Mouse (Mus musculus): ENCODE results near the gene Arpp21. TPM values are rescaled to one million over a fixed set of nuclear protein-coding genes. Genes with fewer than 3 reads are reported as not detected.
"Not testable (repeated sequence)": the region's sequence is repeated elsewhere in the genome, so short reads cannot be mapped to it uniquely, and the experiment has no call there.

Arpp21 gene
- total RNA-seq, 2 experiments from 2014 or later = 204 to 210 TPM

DNA sequence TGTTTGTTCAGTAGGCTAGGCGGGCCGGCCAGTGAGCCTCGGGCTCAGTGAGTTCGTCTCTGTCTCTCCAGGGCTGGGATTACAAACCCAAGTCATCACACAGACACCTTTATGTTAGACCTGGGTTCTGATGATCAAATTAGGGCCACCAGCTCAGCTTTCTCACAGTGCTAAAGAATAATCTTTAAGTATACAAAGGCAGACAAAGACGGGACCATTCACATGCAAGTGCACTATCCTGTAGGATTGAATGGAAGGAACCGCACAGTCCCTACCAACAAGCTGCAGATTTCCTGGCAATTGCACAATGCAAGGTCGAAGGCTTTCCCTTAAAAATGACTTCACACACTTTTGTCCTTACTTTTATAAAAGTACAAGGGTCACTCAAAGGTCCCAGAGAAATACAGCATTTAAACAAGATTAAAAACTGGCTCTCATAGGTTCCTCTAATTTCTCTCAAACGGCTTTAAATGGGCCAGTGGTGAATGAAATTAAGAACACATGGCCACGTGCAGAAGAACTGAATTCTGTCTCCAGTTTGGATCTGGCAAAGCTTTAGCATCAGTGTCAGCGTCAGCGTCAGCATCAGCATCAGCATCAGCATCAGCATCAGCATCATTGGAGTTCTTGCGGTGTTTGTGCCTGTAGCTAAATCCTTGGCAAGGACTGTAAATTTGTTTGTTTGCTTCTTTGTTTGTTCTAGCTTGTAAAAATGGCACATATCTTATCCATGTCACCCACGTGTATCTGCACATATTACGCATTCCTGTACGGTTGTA, 117.9 kb downstream of the Arpp21 start:
- DNase-seq (ENCODE audit: low spot score in 2 of 2) = no peak

DNA sequence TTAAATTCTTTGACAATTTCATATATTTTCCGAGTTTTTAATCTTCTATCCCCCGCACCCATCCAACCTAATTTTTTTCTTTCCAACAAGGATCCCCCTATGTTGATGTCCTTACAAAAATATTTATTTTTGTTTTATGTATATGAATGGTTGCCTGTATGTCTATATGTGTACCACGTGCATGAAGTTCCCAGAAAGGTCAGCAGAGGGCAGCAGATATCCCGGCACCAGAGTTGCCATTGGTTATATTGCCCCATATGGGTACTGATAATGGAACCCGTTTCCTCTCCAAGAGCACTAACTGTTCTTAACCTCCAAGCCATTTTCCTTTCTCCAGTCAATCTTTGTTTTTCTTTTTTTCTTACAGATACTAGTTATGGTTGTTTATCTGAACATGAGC, 124.1 kb downstream of the Arpp21 start:
- DNase-seq (ENCODE audit: low spot score in 2 of 2) = no peak

DNA sequence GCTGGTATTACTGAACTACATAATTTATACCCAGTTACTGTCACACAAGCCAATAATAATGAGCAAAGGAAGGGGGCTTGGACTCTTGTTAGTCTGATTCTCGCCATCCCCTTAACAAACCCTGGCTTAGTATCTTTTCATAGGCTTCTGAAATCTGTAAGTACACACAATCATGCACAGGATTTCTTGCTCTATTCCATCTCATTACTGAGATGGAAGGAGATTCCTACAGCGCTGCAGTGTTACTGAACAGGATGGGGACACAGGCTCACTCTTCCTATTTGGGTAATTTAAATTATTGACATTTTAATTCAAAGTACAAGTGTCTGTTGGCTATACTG, 132.9 kb downstream of the Arpp21 start:
- DNase-seq (ENCODE audit: low spot score in 2 of 2) = no peak

DNA sequence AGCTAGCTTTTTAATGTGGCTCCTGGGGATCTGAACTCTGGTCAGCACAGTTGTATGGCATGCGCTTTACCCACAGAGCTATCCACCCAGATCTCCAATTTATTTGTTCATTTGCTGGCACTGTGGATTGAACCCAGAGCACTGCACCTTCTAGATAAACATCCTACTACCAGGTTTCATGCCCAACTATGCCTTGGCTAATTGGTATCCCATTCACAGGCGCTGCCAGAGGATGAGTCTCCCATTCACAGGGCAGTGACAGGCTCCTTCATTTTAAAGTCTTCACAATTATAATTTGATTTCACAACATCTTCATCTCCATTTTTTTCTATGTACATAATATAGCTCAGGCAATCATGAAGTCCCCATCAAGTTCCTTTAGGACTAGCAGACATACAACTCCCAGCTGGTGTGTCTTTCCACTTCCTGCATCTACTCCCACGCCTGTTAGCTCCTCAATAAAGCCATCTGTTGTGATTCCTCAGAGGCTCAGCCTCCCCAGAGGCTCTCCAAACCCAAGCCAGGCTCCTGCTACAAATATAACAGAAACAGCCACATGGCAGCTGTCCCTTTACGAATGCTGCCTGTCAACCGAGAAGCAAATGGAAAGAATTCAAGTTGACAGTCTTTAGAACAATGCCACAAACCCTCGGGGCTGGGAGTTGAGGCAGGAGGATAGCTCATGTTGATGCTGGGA, 133.4 kb downstream of the Arpp21 start:
- peak; percentile 88 to 94 for DNase-seq (ENCODE audit: low spot score in 2 of 2)

DNA sequence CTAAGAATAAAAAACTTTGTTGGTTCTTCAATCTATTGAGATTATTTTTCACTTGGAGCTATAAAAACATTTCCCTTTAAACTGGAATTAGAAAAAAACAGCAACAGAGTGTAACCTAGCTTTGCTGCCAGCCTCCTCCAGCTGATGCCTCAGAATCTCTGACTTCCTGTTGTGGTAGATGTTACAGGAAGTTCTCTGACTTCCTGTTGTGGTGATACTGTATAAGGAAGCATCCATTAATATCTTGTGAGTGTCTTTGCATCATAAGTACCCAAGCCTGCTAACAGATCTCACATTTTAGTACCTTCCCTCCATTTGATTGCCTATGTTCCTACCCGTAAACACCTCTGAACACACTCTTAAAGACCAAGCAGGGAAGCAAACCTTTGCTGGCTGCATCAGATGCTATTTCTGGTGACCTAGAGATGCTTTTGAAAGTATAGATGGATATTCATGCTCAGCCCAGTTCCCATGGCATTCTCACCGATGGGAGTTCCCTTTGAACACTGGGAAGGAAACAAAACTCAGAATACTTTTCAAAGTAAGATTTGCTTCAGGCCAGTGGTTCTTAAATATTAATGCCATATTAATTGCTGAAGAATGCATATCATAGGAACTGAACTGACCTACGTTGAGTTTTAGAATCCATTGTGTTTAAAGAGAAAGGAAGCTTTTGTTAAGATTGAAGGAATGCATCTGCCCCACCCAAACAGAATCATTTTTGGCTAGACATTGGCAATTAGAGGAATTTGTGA, 134.7 kb downstream of the Arpp21 start:
- DNase-seq (ENCODE audit: low spot score in 2 of 2) = no peak

DNA sequence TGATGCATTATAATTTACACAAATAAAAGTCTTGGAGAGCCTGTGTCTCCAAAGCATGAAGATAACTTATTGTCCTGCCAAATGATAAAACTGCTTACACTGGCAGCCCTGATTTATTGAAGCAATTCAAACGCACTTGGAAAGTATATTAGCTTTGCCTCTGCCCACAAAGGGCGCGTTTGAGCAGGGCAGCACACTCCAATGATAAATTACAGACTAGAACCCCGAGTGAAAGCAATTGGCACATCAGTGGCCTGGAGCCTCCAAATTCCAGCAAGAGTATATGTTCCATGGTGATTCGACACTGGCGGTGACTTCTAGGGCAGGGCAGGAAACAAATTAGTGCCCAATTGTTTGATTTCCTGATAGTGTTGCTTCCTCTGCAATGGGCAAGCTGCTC, 137.5 kb downstream of the Arpp21 start:
- no peak for DNase-seq (ENCODE audit: low spot score in 2 of 2)

DNA sequence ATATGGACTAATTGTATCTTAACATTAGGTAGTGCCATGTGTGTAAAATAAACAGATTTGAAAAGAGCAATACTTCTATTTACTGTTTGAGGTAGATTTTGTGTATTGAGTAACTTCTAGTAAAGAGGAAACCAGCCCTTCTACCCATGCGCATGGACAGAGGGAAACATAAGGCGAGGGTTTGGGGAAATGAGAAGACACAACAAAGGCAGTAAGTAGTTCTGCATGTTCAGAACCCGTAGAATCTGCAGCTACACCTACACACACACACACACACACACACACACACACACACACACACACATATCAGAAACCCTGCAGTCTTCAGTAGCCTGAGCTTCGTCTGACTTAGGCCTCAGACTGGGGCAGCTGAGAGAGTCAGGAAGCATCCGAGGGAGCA, 140.0 kb downstream of the Arpp21 start:
- no peak for DNase-seq (ENCODE audit: low spot score in 2 of 2)

DNA sequence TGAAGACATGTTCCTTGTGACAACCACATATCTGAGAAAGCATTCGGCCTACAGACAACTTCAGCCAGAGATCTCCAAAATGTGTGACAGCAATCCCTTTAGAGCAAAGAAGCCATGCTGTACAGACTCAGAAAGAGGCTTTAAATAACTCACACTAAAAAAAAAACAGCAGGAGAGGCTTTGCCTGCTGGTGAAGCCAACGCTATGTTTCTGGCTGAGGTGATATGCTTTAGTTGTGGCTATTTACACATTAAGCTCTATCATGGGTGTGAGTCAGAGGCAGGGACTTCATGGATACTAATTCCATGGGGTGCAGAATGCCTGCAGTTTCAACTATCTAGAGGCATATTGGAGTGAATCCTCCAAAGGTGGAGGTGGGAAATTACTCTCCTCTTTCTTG, 140.5 kb downstream of the Arpp21 start:
- no peak for DNase-seq (ENCODE audit: low spot score in 2 of 2)

DNA sequence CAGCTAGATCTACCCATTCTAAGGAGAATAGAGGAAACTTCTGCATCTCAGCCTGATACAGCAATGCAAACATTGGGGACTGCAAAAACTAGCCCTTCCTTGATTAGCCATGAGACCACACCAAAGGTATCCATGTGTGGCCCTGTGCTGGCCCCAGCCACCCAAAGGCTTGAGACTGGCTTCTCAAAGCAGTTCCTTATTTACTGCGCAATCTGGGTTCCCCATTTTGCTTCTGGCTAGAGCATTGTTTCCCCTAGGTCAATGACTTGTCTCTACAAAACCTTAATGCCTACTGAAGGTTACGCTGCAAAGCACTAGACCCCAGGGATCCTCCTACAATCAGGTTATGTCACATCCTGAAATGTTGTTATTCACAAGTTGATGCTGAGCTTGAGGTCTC, 156.8 kb downstream of the Arpp21 start:
- DNase-seq (ENCODE audit: low spot score in 2 of 2) = no peak

DNA sequence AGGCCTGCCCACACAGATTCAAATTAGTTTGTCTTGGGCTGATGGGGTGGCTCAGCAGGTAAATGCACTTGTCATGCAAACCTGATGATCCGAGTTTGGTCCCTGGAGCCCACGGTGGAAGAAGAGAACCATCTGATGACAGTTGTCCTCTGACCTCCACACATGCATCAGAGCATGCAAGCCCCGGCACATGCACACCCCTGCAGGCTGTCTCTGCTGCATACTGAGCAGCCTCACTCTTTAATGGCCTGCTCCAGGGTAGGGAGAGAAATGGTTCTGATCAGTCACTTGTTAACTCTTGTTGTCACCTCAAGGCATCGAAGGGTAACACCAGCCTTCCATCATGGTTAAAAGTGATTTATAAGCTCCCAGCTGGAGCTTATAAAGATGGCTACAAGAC, 157.3 kb downstream of the Arpp21 start:
- no peak for DNase-seq (ENCODE audit: low spot score in 2 of 2)

DNA sequence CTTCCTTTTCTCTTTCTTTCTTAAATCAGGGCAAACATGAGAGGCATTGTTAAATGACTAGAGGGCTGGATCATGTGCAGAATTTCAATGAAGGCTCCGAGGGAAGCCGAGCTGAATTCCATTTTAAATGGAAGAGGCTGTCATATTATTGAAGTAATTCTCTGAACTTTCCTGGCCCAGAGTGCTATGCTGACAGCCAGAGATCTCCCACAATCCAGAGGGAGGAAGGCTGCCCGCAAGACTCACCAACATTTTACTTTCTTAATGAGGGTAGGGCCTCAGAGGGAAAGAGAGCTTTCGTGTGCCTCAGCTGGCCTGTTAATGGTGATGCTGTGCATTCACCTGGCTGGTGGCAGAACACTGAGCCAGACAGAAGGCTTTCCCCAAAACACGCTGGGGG, 160.5 kb downstream of the Arpp21 start:
- DNase-seq (ENCODE audit: low spot score in 2 of 2) = no peak

DNA sequence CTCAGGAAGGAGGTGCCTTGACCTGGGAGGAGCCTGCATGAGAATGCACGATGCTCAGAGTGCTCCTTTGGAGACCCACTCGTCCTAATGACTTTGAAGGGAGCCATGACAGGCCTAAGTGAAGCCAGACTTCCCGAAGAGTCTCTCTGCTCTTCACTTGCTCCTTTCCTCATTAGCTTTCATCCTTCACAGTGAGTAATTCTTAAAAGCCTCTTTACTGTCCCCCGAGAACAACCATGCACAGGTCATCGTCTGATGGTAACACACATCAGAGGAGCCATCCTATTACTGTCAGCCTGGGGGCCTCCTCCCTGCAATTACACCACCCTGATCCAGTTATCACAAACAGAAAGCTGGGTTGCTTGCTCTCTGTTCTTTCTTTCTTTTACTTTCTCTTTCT, 160.9 kb downstream of the Arpp21 start:
- DNase-seq (ENCODE audit: low spot score in 2 of 2) = no peak

DNA sequence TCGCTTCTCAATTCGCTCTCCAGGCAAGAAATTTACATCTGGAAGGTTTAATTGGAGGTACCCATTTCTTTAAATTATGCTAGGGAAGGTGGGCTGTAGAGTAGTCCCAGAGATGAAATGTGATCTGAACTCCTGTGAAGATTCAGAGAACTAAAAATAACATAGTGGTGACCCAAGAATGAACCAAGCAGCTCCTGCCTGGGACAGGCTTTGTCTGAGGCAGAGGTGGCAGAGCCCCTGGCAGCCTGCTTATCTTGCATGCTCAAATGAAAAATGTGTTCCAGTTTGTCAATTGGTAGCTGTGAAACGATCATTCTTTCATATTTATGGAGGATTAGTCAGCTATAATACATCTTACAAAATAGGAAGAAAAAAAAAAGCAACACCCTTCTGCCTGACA, 164.4 kb downstream of the Arpp21 start:
- no peak for DNase-seq (ENCODE audit: low spot score in 2 of 2)

DNA sequence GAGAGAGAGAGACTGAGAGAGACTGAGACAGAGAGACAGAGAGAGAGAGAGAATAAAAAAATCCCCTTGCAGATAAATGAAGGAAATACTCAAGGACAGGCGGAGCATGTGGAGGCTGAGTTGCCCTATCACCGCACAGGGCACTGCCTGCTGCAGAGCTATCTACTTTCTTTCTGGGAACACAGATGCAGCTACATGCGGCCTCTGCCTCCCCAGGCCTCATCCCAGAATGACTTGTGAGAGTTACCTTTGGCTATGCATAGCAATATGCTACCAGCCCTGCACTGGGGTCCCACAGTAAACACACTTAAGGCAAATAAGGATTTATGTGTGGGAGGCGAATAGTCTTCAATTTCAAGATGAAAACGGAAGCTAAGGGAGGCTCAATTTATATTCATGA, 164.8 kb downstream of the Arpp21 start:
- no peak for DNase-seq (ENCODE audit: low spot score in 2 of 2)

DNA sequence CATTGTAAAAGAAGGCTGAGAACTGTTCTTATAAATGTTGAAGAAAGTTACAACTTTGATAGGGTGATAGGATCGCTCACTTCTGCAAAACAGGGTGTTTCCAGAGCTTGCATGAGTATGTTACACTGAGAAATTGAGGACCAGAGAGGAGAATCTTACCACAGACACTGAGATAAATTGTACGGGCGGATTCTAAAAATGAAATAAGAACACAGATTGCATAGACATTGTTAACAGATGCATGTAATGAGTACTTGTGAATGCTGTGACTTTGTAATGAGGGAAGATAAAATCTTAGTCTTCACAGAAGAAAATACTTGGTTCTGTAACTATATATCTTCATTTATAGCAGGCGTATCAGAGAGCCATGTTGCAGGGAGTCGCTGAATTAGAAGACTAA, 167.5 kb downstream of the Arpp21 start:
- peak in 1 of 2 experiments; percentile 48 for DNase-seq (ENCODE audit: low spot score in 2 of 2)

DNA sequence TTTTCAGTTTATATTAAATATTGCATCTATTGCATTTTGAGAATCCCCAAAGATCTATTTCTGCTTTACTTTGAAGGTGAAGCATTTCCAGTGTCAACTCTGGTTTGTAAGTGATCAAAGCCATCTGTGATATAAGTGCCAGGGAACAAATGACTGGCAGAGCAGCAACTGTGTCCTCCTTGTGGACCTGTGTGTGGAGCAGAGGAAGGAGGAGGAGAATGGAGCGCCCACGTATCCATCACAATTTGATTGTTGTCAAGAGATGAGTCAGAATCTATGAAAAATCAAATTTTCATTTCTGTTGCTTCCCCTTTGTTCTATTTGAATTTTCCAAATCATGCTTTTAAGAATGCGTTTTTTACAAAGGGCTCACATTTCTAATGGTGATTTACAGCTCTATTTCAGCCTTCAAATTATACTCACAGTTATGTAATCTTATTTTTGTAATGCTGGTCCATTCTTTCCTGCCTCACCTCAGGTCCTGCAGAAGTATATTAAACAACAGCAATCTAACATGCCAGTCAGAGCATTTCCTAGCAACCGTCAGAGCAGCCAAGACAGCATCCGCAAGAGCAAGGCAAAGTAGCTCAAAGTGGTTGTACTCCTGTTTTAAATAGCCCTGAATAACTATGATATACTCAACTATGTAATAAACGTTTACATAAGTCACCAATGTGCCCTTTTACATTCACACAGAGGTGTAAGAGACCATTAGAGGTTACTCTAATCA, 174.9 kb downstream of the Arpp21 start:
- peak; percentile 60 to 75 for DNase-seq (ENCODE audit: low spot score in 2 of 2)

DNA sequence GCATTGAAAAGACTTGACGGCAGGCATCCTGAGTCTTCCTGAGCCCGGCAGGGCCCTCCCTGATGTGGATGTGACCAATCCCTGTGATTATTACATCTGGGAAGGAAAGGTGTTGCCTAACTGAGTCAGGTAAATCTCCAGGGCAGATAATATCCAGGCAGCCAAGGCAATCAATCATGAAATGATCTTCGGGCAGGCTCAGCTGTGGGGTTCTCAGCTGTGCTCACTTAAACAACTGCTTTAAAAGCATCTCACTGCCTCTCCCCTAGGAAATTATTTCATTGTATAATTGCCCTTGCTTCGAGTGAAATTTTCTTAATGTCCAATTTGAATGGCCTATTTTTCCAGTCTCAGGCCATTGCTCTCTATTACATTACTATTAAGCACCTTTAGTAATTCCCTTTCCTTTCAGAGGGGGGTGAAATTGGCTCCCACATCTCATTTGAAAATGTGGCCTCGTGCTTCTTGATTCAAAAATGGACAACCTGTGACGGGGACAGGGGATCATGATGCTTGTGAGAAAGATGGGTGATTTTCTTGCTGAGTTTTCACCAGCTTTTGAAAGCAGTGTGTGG, 180.8 kb downstream of the Arpp21 start:
- no peak for DNase-seq (ENCODE audit: low spot score in 2 of 2)

DNA sequence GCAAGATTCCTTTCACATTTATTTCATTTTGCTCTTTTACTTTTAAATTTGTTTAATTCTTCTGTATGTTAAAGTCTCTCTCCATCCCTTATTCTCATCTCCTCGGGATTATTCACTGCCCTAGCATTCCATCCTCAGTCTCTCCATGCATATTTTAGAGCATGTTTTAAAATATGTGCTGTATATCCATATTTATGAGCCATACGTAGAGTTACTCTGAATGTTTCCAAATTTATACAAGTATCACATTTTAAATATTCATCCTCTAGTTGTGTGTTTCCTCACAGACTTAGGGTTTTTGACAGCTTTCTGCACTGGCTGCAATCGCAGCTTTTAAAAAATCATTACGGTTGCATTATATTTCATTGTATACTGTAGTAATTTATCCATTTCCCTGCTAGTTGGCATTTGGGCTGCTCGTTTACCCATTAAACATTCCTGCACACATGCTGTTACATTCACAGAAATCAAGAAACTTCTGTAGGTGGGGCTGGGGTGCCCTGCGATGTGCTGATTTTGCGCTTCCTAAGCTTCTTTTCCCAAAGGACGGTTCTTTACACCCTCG, 187.8 kb downstream of the Arpp21 start:
- DNase-seq (ENCODE audit: low spot score in 2 of 2) = no peak

DNA sequence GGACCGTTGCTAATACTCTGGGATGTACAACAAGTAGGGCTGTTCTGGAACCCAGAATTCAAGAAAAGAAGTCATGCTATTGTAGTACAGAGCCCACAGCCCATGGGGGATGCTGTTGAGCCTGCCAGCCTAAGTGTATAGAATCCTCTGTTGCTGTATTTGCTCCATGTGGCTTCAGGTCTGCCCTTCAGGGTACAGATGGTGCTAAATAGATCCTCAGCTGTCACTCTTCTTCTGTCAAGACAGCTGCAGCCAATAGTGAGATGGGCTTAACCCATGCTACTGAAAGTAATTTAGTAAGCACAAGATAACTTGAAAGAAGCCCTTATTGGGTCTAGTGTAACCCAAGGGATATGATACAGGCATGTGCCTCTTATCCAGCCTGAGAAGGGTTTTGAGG, 195.2 kb downstream of the Arpp21 start:
- no peak for DNase-seq (ENCODE audit: low spot score in 2 of 2)

DNA sequence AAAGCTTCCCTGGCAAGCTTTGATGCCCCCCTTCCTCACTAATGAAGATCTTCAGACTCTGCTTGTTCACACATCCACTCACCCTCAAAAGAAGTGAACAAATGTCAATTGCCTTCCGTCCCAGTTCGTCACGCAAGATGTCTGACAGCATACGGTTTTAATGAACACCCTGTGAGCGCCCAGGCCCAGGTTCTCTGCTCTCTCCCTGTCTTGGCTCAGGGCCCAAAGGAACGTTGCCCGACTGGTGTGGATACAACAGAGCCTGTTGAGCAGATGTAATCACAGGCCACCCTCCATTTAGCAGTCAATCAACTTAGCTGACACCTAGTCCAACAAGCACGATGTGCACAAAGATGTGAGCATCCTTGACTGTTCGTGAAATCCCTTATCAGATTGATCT, 198.0 kb downstream of the Arpp21 start:
- no peak for DNase-seq (ENCODE audit: low spot score in 2 of 2)

DNA sequence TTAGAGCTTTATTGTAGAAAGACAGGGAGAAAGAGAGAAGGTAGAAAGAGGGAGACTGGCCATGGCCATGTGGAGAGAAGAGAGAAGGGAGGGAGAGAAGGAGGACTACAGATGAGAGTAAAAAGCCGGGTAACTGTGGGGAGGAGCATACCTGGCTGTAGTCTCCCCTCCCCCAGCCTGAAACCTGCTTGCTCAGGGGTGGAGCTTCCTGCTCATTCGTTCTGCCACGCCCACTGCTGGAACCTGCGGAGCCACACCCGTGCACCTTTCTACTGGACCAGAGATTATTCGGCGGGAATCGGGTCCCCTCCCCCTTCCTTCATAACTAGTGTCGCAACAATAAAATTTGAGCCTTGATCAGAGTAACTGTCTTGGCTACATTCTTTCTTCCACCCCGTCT, 201.9 kb downstream of the Arpp21 start:
- DNase-seq (ENCODE audit: low spot score in 2 of 2) = not testable (repeated sequence)

Measured in layer of hippocampus, adult 18-20 months (tissue).